Mouse (Mus musculus): ENCODE measurements around the gene Inpp5f.

DNA sequence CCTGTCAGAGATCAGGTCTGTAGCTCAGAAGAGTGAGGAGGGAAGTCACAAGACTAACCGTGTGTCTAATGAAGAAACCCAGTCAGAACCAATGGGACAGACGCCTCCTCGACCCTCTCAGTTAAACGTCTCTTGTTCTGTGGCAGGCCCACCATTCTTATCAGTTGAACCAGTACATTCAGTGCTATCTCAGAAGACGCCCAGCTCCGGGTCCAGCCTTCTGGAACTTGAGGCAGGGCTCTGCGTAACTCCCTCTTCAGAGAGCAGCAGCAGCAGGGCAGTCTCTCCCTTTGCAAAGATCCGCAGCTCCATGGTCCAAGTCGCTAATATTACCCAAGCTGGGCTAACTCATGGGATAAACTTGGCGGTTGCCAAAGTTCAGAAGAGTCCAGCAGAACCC is 83.7 kb downstream of the Inpp5f start:
- TF ChIP-seq CTCF (IDR thresholded peaks at IDR 0.05; ENCODE audit: control insufficient read depth, insufficient read depth, low read length), result no peak
- TF ChIP-seq POLR2A (IDR thresholded peaks at IDR 0.05; ENCODE audit: borderline replicate concordance, control insufficient read depth, low read depth, low read length), result no peak

All from bone marrow, adult 2 months (tissue).